Mouse (Mus musculus) testis, adult 2 months (tissue): Measurements from ENCODE around the gene Yju2. TPM values are rescaled to one million over a fixed set of nuclear protein-coding genes. Genes with fewer than 3 reads are reported as not detected.

Source experiments
- H3K27ac ChIP-seq: fragments of 200-500 bp; 2 replicates; pipeline ENCODE4 v1.5.1; 2012; ENCODE audit warnings: low read depth, low read length; ENCODE audit not compliant: control insufficient read depth, insufficient read depth
- H3K27me3 ChIP-seq: fragments of 200-500 bp; 2 replicates; pipeline ENCODE4 v1.6.1; 2012; ENCODE audit warnings: mild to moderate bottlenecking, low read length, moderate library complexity; ENCODE audit not compliant: control insufficient read depth, insufficient read depth
- H3K36me3 ChIP-seq: fragments of 200-500 bp; 2 replicates; pipeline ENCODE4 v1.6.1; 2012; ENCODE audit warnings: mild to moderate bottlenecking, low read length; ENCODE audit not compliant: control insufficient read depth, insufficient read depth
- H3K4me1 ChIP-seq: fragments of 200-500 bp; 2 replicates; pipeline ENCODE4 v1.6.1; 2012; ENCODE audit warnings: low read length; ENCODE audit not compliant: control insufficient read depth, insufficient read depth
- H3K4me3 ChIP-seq: fragments of 200-500 bp; 2 replicates; pipeline ENCODE4 v1.5.1; 2012; ENCODE audit warnings: low read depth, mild to moderate bottlenecking, low read length, moderate library complexity, mixed read lengths; ENCODE audit not compliant: control insufficient read depth
- CTCF ChIP-seq: fragments of 200-500 bp; IDR thresholded peaks from 2 replicates; pipeline ENCODE4 v1.5.1; 2012; ENCODE audit warnings: low read depth, mild to moderate bottlenecking, inconsistent platforms, low read length, moderate library complexity; ENCODE audit not compliant: control insufficient read depth, insufficient read depth, insufficient replicate concordance
- POLR2A ChIP-seq: fragments of 200-500 bp; IDR thresholded peaks from 2 replicates; pipeline ENCODE4 v1.6.1; 2012; ENCODE audit warnings: low read depth, mild to moderate bottlenecking, inconsistent platforms, low read length, moderate library complexity; ENCODE audit not compliant: control insufficient read depth
- polyA plus RNA-seq: library from polyadenylated mRNA; depleted of rRNA; stranded (reverse); fragments of >200 nt; gene quantifications from 2 replicates; pipeline ENCODE4 v1.2.3, GENCODE M21; 2012

Gene Yju2
- polyA plus RNA-seq, 1 experiment: 4.9 TPM

GRCm38 (mm10) chr17:55969966-55970891, 11.3 kb downstream of the Yju2 start, which contains the start of gene Shd:
Gene Shd, plus strand, starts transcription at chr17:55970467.
- Histone ChIP-seq H3K4me1 (peaks cover 14% of the 10 kb centered on the region), H3K27me3 (no peaks in the 10 kb centered on the region), H3K4me3 (peak within 1 kb of the TSS; percentile 61), H3K36me3 (no peaks in the 10 kb centered on the region), H3K27ac (no peak within 1 kb of the TSS)
- TF ChIP-seq POLR2A: no peak
- no peak for TF ChIP-seq CTCF

- H3K4me1 ChIP-seq: peaks cover 14% of the 10 kb centered on the region
- no peaks in the 10 kb centered on the region for H3K27me3 ChIP-seq
- TF ChIP-seq POLR2A: no peak
- TF ChIP-seq CTCF: no peak
- no peak overlapping the region for H3K4me3 ChIP-seq
- H3K27ac ChIP-seq: no peak overlapping the region
- H3K36me3 ChIP-seq: no peaks in the 10 kb centered on the region
These were observed 12.6 kb downstream of the Yju2 start for GRCm38 (mm10) chr17:55971453-55971852.

- Histone ChIP-seq H3K4me1 (peaks cover 3% of the 10 kb centered on the region; the same call in 1 of the 2 replicates), H3K4me3 (no peak overlapping the region), H3K36me3 (no peaks in the 10 kb centered on the region), H3K27me3 (no peaks in the 10 kb centered on the region), H3K27ac (no peak overlapping the region)
- TF ChIP-seq POLR2A (no peak), CTCF (peak; percentile 53; the same call in 1 of the 2 replicates)
These were observed 17.5 kb downstream of the Yju2 start for GRCm38 (mm10) chr17:55976255-55976862.

- Histone ChIP-seq H3K36me3 (no peaks in the 10 kb centered on the region), H3K27me3 (no peaks in the 10 kb centered on the region), H3K27ac (no peak overlapping the region), H3K4me3 (no peak overlapping the region), H3K4me1 (no peaks in the 10 kb centered on the region; the same call in 1 of the 2 replicates)
- TF ChIP-seq CTCF (no peak), POLR2A (no peak)
These were observed 18.4 kb downstream of the Yju2 start for GRCm38 (mm10) chr17:55977301-55977700.

GRCm38 (mm10) chr17:55986030-55986961, 27.4 kb downstream of the Yju2 start, which contains the start of gene Fsd1:
Gene Fsd1, plus strand, starts transcription at chr17:55986509.
- peaks cover 3% of the 10 kb centered on the region; the same call in 1 of the 2 replicates for H3K4me1 ChIP-seq
- no peaks in the 10 kb centered on the region for H3K36me3 ChIP-seq
- TF ChIP-seq POLR2A (no peak), CTCF (no peak)
- peak within 1 kb of the TSS; percentile 75 for H3K4me3 ChIP-seq
- H3K27me3 ChIP-seq: no peaks in the 10 kb centered on the region
- no peak within 1 kb of the TSS for H3K27ac ChIP-seq

GRCm38 (mm10) chr17:55990278-55990898, 31.5 kb downstream of the Yju2 start:
- H3K4me3 ChIP-seq: no peak overlapping the region
- peaks cover 3% of the 10 kb centered on the region; the same call in 1 of the 2 replicates for H3K4me1 ChIP-seq
- no peak overlapping the region for H3K27ac ChIP-seq
- H3K27me3 ChIP-seq: no peaks in the 10 kb centered on the region
- TF ChIP-seq CTCF (no peak), POLR2A (no peak)
- H3K36me3 ChIP-seq: no peaks in the 10 kb centered on the region
